Comparison of ENCODE assay signal across 23 mouse cellular contexts in the genomic region with DNA sequence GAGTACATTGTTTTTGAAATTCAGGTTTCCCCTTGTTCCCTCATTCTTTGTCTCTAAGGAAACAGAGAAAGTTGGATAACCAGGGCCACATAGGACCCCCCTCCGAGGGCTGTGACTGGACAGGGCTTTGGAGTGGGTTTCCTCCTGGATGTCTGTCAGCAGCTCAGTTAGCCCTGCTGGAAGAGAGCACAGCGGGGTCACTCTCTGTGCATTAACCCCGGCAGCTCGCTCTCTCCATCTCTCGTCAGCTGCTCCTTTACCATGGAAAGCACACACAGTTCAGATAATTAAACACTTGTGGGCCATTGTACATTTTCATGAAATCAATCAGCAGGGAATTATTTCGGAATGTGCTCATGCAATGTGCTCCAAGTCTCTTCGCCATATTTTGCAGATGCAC. TPM values are rescaled to one million over a fixed set of nuclear protein-coding genes. Genes with fewer than 3 reads are reported as not detected.
A peak's percentile ranks its signal among the peaks of the same experiment; 100 is the strongest.
DNase-seq lines count a peak whose midpoint lies in the region; ATAC-seq and TF ChIP-seq lines count a peak whose summit lies in the region.
"Had no signal": no experiment of that assay in that cellular context is flagged by ENCODE, and none has a peak within 500 bp of the region (broad histone marks: within the 10 kb centered on the region; RNA-seq: fewer than 3 reads in every experiment).

No protein-coding gene starts in this region.

- H3K4me3 ChIP-seq in lung, embryonic 14.5 days (ENCODE audit: low read depth, low read length): no peak overlapping the region
- H3K4me3 ChIP-seq in embryonic facial prominence, embryonic 10.5 days: no peak overlapping the region
- no peak overlapping the region for H3K4me3 ChIP-seq in gastrocnemius, adult 2 months
- H3K4me3 ChIP-seq: heart, embryonic 12.5 days; hindbrain, embryonic 15.5 days; liver, embryonic 12.5 days; myocyte had no signal

- peaks cover 16% of the 10 kb centered on the region; the same call in 1 of the 2 replicates for H3K4me1 ChIP-seq in lung, embryonic 14.5 days (ENCODE audit: insufficient read depth)
- H3K4me1 ChIP-seq in embryonic facial prominence, embryonic 10.5 days: peaks cover 31% of the 10 kb centered on the region
- H3K4me1 ChIP-seq: liver, embryonic 12.5 days had no signal

- no peak for TF ChIP-seq CTCF in lung, embryonic 14.5 days (IDR thresholded peaks at IDR 0.05; ENCODE audit: low read depth)
- TF ChIP-seq CTCF in gastrocnemius, adult 2 months (IDR thresholded peaks at IDR 0.05): no peak

- WGBS in lung, embryonic 14.5 days: 13% methylated on average over 7 of the region's 7 CpGs
- WGBS in embryonic facial prominence, embryonic 10.5 days: 36% methylated on average over 7 of the region's 7 CpGs

- H3K27ac ChIP-seq in lung, embryonic 14.5 days (ENCODE audit: low read depth): peak overlapping the region; percentile 32; the same call in 1 of the 2 replicates
- H3K27ac ChIP-seq in embryonic facial prominence, embryonic 10.5 days (replicated peaks): peak overlapping the region; percentile 32; the same call in 1 of the 2 replicates
- H3K27ac ChIP-seq in gastrocnemius, adult 2 months: no peak overlapping the region
- H3K27ac ChIP-seq: hindbrain, embryonic 15.5 days; liver, embryonic 12.5 days had no signal

- intact Hi-C loops in gastrocnemius, adult 2 months (cut with DNase I): no loop called here

- peak; percentile 72 for ATAC-seq in lung, embryonic 14.5 days (ENCODE audit: insufficient read depth)
- no peak for ATAC-seq in CD4-positive, CD25-positive, alpha-beta regulatory T cell, adult 4 months
- ATAC-seq: activated CD4-positive, CD25-positive, alpha-beta regulatory T cell, adult 4 months; liver, embryonic 12.5 days had no signal

- H3K27me3 ChIP-seq in lung, embryonic 14.5 days (ENCODE audit: insufficient read depth, low read length): no peaks in the 10 kb centered on the region
- H3K27me3 ChIP-seq in embryonic facial prominence, embryonic 10.5 days (replicated peaks; ENCODE audit: low read depth, poor library complexity, severe bottlenecking): no peaks in the 10 kb centered on the region
- H3K27me3 ChIP-seq: CH12.LX; heart, embryonic 12.5 days; hindbrain, embryonic 15.5 days; liver, embryonic 12.5 days had no signal

- peak; percentile 64 for DNase-seq in lung, embryonic 14.5 days
- no peak for DNase-seq in lung, adult 18-20 months
- DNase-seq in embryo, embryonic 10.5 days (ENCODE audit: low spot score): peak; percentile 57
- DNase-seq in embryonic facial prominence, embryonic 10.5 days (ENCODE audit: low spot score): peak; percentile 32
- peak; percentile 52 for DNase-seq in mesoderm, embryonic 11.5 days (ENCODE audit: low read depth, low spot score)
- DNase-seq in gastrocnemius, adult 2 months: no peak
- no peak for DNase-seq in natural killer cell, adult 2 months (ENCODE audit: low spot score in 2 of 2)
- DNase-seq: cerebellum, adult 11-12 months; gastrocnemius, postnatal 25 days; kidney, postnatal 10 days; lung, postnatal 4 days; spleen, adult 18-20 months; thymus, postnatal 4 days had no signal

- no peak overlapping the region for H3K4me2 ChIP-seq in lung, embryonic 14.5 days
- H3K4me2 ChIP-seq: heart, embryonic 12.5 days; hindbrain, embryonic 15.5 days; liver, embryonic 12.5 days had no signal

- no peak overlapping the region for H3K9ac ChIP-seq in lung, embryonic 14.5 days
- H3K9ac ChIP-seq: heart, embryonic 12.5 days; hindbrain, embryonic 15.5 days; liver, embryonic 12.5 days had no signal

- H3K36me3 ChIP-seq in lung, embryonic 14.5 days (ENCODE audit: insufficient read depth): no peaks in the 10 kb centered on the region
- H3K36me3 ChIP-seq in embryonic facial prominence, embryonic 10.5 days (replicated peaks): no peaks in the 10 kb centered on the region
- H3K36me3 ChIP-seq: heart, embryonic 12.5 days; hindbrain, embryonic 15.5 days; liver, embryonic 12.5 days had no signal

- no peaks in the 10 kb centered on the region for H3K9me3 ChIP-seq in lung, embryonic 14.5 days (ENCODE audit: low read depth, low read length)
- no peaks in the 10 kb centered on the region for H3K9me3 ChIP-seq in embryonic facial prominence, embryonic 10.5 days
- H3K9me3 ChIP-seq: heart, embryonic 12.5 days; hindbrain, embryonic 15.5 days; liver, embryonic 12.5 days had no signal

RNA-seq across cellular contexts. Expression of gene Gm815, which starts 15.4 kb away (rescaled TPM):
- polyA plus RNA-seq in lung, embryonic 14.5 days (2014; fragmentation: Nextera tagmentation; extraction: Ambion mirVana): 0.33 TPM in 1 of 2 replicates, not detected in the other
- not detected in 2 replicates for polyA plus RNA-seq in embryonic facial prominence, embryonic 10.5 days (2016; fragmentation: Nextera tagmentation; extraction: Ambion mirVana)
- not detected for total RNA-seq in gastrocnemius, adult 2 months (2021)
- polyA plus RNA-seq in CD4-positive, CD25-positive, alpha-beta regulatory T cell, adult 4 months (2017; shearing (Covaris generic)): not detected
- total RNA-seq: CH12.LX; common myeloid progenitor, adult 5-6 weeks; gastrocnemius, postnatal 25 days; layer of hippocampus, postnatal 10 days; left cerebral cortex, postnatal 14 days had no signal
- polyA plus RNA-seq: activated CD4-positive, CD25-positive, alpha-beta regulatory T cell, adult 4 months; heart, embryonic 12.5 days; hindbrain, embryonic 15.5 days; liver, embryonic 12.5 days; myocyte had no signal

Comparison
In these comparisons a context has a peak if more than half of its experiments do, and no peak if none do; other contexts are left out.
1. DNase-seq: peak in lung, embryonic 14.5 days (single experiment), embryo, embryonic 10.5 days (single experiment), embryonic facial prominence, embryonic 10.5 days (single experiment) and mesoderm, embryonic 11.5 days (single experiment); none in lung, adult 18-20 months (0 of 2), gastrocnemius, adult 2 months (single experiment) and natural killer cell, adult 2 months (0 of 2).